Mouse (Mus musculus): ENCODE data around the gene Olfr775.

Olfr775 gene

GRCm38 (mm10) chr10:129248112-129248511 lies at the start of gene Olfr775:
TSS of gene Olfr775 (plus strand) at chr10:129248412.
- no peak for DNase-seq (ENCODE audit: low spot score in 2 of 2)

GRCm38 (mm10) chr10:129230737-129231136 lies 17.5 kb upstream of the Olfr775 start:
- DNase-seq (ENCODE audit: low spot score in 2 of 2) = no peak

- DNase-seq (ENCODE audit: low spot score in 2 of 2) = no peak
Measured at GRCm38 (mm10) chr10:129235904-129236303, 12.3 kb upstream of the Olfr775 start, which contains the start of gene Olfr774. TSS of gene Olfr774 (plus strand) at chr10:129236204.

DNA sequence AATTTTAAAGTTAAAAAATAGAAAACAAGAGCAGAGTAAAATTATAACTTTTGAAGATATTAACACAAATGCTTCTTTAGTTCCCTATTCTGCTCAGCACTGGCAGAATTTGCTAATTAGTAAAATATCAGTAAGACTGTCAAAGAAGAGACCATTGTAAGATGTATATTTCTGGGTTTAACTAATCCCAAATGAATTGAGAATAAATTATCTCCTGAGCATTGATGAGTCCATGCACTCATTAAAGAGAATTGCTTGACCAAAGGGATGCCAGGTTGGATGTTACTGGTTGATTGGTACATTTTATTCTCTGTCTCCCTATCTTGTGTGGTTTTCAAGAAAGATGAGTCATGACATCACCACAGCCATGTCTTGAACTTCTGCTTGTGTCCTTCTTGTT lies 10.6 kb downstream of the Olfr775 start, which contains the start of gene Olfr776:
Olfr776 (plus strand) TSS at position 301 of the 400 bp plus-strand sequence.
- DNase-seq (ENCODE audit: low spot score in 2 of 2) = no peak

- no peak for DNase-seq (ENCODE audit: low spot score in 2 of 2)
Measured at GRCm38 (mm10) chr10:129271081-129271535, 22.9 kb downstream of the Olfr775 start, which contains the start of gene Olfr777. TSS of gene Olfr777 (minus strand) at chr10:129271485.
